Mouse (Mus musculus) v-Abl transformed pro-B cells (cell line): ENCODE results near the gene Atp6v1a.

ENCODE experiments used
- in situ Hi-C, 2 experiments: fragments of 400-800 bp; cut with MboI; formaldehyde crosslinking; loops; one replicate each; pipeline ENCODE4 v1.15.1; 2025; ENCODE audit not compliant: unreplicated experiment in 2 of 2

The Atp6v1a gene

GRCm38 (mm10) chr16:44139536-44140185 lies at the start of gene Atp6v1a, which contains the start of gene Naa50:
Gene Atp6v1a (minus strand): TSS chr16:44139705.
Gene Naa50 (plus strand): TSS chr16:44139830.
- in situ Hi-C loops: loop anchor here (10.0 to 25.0 kb wide), 3 partner anchors 215 to 1252 kb away; partner anchors contain the start of genes Gtpbp8 (in 2 of the 2) and Zbtb20 (in 1 of the 2)

GRCm38 (mm10) chr16:44188766-44189165 lies 49.3 kb upstream of the Atp6v1a start:
- in situ Hi-C loops: no loop called here

GRCm38 (mm10) chr16:44187172-44187571 lies 47.7 kb upstream of the Atp6v1a start:
- in situ Hi-C loops: no loop called here

- in situ Hi-C loops: no loop called here
Observed at GRCm38 (mm10) chr16:44184769-44185168, 45.3 kb upstream of the Atp6v1a start.

- in situ Hi-C loops: no loop called here
Observed at GRCm38 (mm10) chr16:44182597-44182996, 43.1 kb upstream of the Atp6v1a start.

- in situ Hi-C loops: no loop called here
Observed at GRCm38 (mm10) chr16:44178555-44178954, 39.0 kb upstream of the Atp6v1a start.

- in situ Hi-C loops: no loop called here
Observed at GRCm38 (mm10) chr16:44176511-44176910, 37.0 kb upstream of the Atp6v1a start.

- in situ Hi-C loops: no loop called here
Observed at GRCm38 (mm10) chr16:44175001-44175400, 35.5 kb upstream of the Atp6v1a start.

- in situ Hi-C loops: no loop called here
Observed at GRCm38 (mm10) chr16:44173966-44174530, 34.5 kb upstream of the Atp6v1a start.

- in situ Hi-C loops: no loop called here
Observed at GRCm38 (mm10) chr16:44173155-44173941, 33.8 kb upstream of the Atp6v1a start, which contains the start of gene Usf3. Gene Usf3 (plus strand): TSS chr16:44173246.

GRCm38 (mm10) chr16:44172297-44173154 lies 33.0 kb upstream of the Atp6v1a start:
- in situ Hi-C loops: no loop called here

- in situ Hi-C loops: no loop called here
Observed at GRCm38 (mm10) chr16:44168990-44169389, 29.5 kb upstream of the Atp6v1a start.

GRCm38 (mm10) chr16:44165182-44165581 lies 25.7 kb upstream of the Atp6v1a start:
- in situ Hi-C loops: no loop called here

- in situ Hi-C loops: no loop called here
Observed at GRCm38 (mm10) chr16:44163831-44164230, 24.3 kb upstream of the Atp6v1a start.

GRCm38 (mm10) chr16:44159325-44159724 lies 19.8 kb upstream of the Atp6v1a start:
- in situ Hi-C loops: no loop called here

- in situ Hi-C loops: no loop called here
Observed at GRCm38 (mm10) chr16:44154497-44155057, 15.1 kb upstream of the Atp6v1a start.

GRCm38 (mm10) chr16:44149002-44149767 lies 9.7 kb upstream of the Atp6v1a start:
- in situ Hi-C loops: loop anchor here (10.0 to 25.0 kb wide), 3 partner anchors 206 to 1262 kb away; partner anchors contain the start of genes Gtpbp8 (in 2 of the 2) and Zbtb20 (in 1 of the 2)

- in situ Hi-C loops: loop anchor here (10.0 to 25.0 kb wide), 3 partner anchors 213 to 1254 kb away; partner anchors contain the start of genes Gtpbp8 (in 2 of the 2) and Zbtb20 (in 1 of the 2)
Observed at GRCm38 (mm10) chr16:44141483-44141882, 2.0 kb upstream of the Atp6v1a start.
